Mouse (Mus musculus) mouse embryonic stem cell (cell line): Measurements from ENCODE around the gene Adcy4.

Experiments
- in situ Hi-C, 2 experiments: fragments of 300-500 bp; cut with MboI; formaldehyde crosslinking; loops; 1 replicate in 1 of 2; 3 replicates in 1 of 2; pipeline ENCODE4 v1.14.3; 2019 to 2020; ENCODE audit warnings: low sequenced_read_pairs in 2 of 2, low pct_unique_long_range_greater_than_20kb in 1 of 2, mixed read lengths in 1 of 2; ENCODE audit not compliant: unreplicated experiment in 1 of 2

Gene Adcy4

GRCm38 (mm10) chr14:55795380-55796163, 11.7 kb upstream of the Adcy4 start:
- in situ Hi-C loops: no loop called here

- in situ Hi-C loops: no loop called here
These were observed 10.1 kb upstream of the Adcy4 start for GRCm38 (mm10) chr14:55793946-55794345.

- in situ Hi-C loops: no loop called here
These were observed 9.6 kb upstream of the Adcy4 start for GRCm38 (mm10) chr14:55793461-55793860.

GRCm38 (mm10) chr14:55788256-55789050, 4.6 kb upstream of the Adcy4 start, which contains the start of gene Ripk3:
Gene Ripk3 (minus strand): TSS chr14:55788865.
- in situ Hi-C loops: no loop called here

GRCm38 (mm10) chr14:55787731-55788130, 3.8 kb upstream of the Adcy4 start:
- in situ Hi-C loops: no loop called here

GRCm38 (mm10) chr14:55785195-55785594, 1.3 kb upstream of the Adcy4 start:
- in situ Hi-C loops: no loop called here

- in situ Hi-C loops: no loop called here
These were observed 531 bp downstream of the Adcy4 start for GRCm38 (mm10) chr14:55783171-55783957.

- in situ Hi-C loops: no loop called here
These were observed 1.4 kb downstream of the Adcy4 start for GRCm38 (mm10) chr14:55782361-55782960.

GRCm38 (mm10) chr14:55781310-55781709, 2.6 kb downstream of the Adcy4 start:
- in situ Hi-C loops: no loop called here

GRCm38 (mm10) chr14:55780736-55781135, 3.2 kb downstream of the Adcy4 start:
- in situ Hi-C loops: no loop called here

GRCm38 (mm10) chr14:55779656-55780055, 4.2 kb downstream of the Adcy4 start:
- in situ Hi-C loops: no loop called here

- in situ Hi-C loops: no loop called here
These were observed 5.2 kb downstream of the Adcy4 start for GRCm38 (mm10) chr14:55778686-55779085.

GRCm38 (mm10) chr14:55777806-55778205, 6.1 kb downstream of the Adcy4 start:
- in situ Hi-C loops: no loop called here

GRCm38 (mm10) chr14:55777176-55777575, 6.7 kb downstream of the Adcy4 start:
- in situ Hi-C loops: no loop called here

GRCm38 (mm10) chr14:55776711-55777110, 7.2 kb downstream of the Adcy4 start:
- in situ Hi-C loops: no loop called here

GRCm38 (mm10) chr14:55769087-55769703, 14.7 kb downstream of the Adcy4 start:
- in situ Hi-C loops: no loop called here

GRCm38 (mm10) chr14:55768555-55768954, 15.3 kb downstream of the Adcy4 start:
- in situ Hi-C loops: no loop called here
